Mouse (Mus musculus): ENCODE data around the gene Vps13d. TPM values are rescaled to one million over a fixed set of nuclear protein-coding genes. Genes with fewer than 3 reads are reported as not detected.
A peak's percentile ranks its signal among the peaks of the same experiment; 100 is the strongest.

Vps13d gene
- total and polyA plus RNA-seq, 3 experiments, result 9.4 to 9.8 (median 9.7) TPM

- H3K4me3 ChIP-seq (replicated peaks in 1 of 3; ENCODE audit: low read depth in 2 of 3, low read length in 2 of 3, poor library complexity in 1 of 3), result no peak overlapping the region
- no peaks in the 10 kb centered on the region for H3K9me3 ChIP-seq (replicated peaks; ENCODE audit: low read length)
- H3K79me2 ChIP-seq (replicated peaks; ENCODE audit: control insufficient read depth, extremely low read depth, insufficient read depth, poor library complexity, severe bottlenecking), result no peaks in the 10 kb centered on the region
- dilution Hi-C loops (cut with MboI; ENCODE audit: extremely low pct_ligation_motif_present, extremely low pct_unique_long_range_greater_than_20kb, low sequenced_read_pairs) (no loop called here), in situ Hi-C loops (cut with MboI; ENCODE audit: low pct_ligation_motif_present, low pct_unique_long_range_greater_than_20kb, low sequenced_read_pairs) (no loop called here)
- no peak overlapping the region for H3K27ac ChIP-seq (ENCODE audit: insufficient read depth, low read depth)
- no peak for DNase-seq (ENCODE audit: extremely low read depth)
- no peaks in the 10 kb centered on the region for H3K27me3 ChIP-seq (replicated peaks)
- H3K36me3 ChIP-seq (replicated peaks in 1 of 2; ENCODE audit: control insufficient read depth in 1 of 2, insufficient read depth in 1 of 2, low read length in 1 of 2), result peaks cover 39 to 88% of the 10 kb centered on the region in 2 experiments
- H3K4me1 ChIP-seq (ENCODE audit: control insufficient read depth in 1 of 2, insufficient read depth in 2 of 2), result peaks cover 0 to 8% of the 10 kb centered on the region in 2 experiments; a peak in 1 of 4 replicates
- H3K9ac ChIP-seq (ENCODE audit: insufficient read depth, low read depth), result no peak overlapping the region
- TF ChIP-seq RAD21 (IDR thresholded peaks at IDR 0.05; ENCODE audit: low read depth, low read length) (peak; percentile 17), ETS1 (conservative IDR thresholded peaks at IDR 0.05; ENCODE audit: low read depth, low read length) (no peak), ZNF384 (IDR thresholded peaks at IDR 0.05; ENCODE audit: low read depth, low read length) (0 out of 2 replicates have a peak, but pooled peaks have one; percentile 61), MYC (IDR thresholded peaks at IDR 0.05; ENCODE audit: low read depth, low read length) (no peak), KAT2A (IDR thresholded peaks at IDR 0.05; ENCODE audit: insufficient replicate concordance, low read length) (no peak), POLR2AphosphoS2 (IDR thresholded peaks at IDR 0.05; ENCODE audit: low read depth, low read length) (no peak), CHD2 (IDR thresholded peaks at IDR 0.05; ENCODE audit: low read length) (no peak), IRF4 (IDR thresholded peaks at IDR 0.05; ENCODE audit: low read depth, low read length) (no peak), POLR2A (IDR thresholded peaks at IDR 0.05; ENCODE audit: low read depth, low read length) (no peak), CHD1 (IDR thresholded peaks at IDR 0.05; ENCODE audit: low read depth, low read length) (no peak), TBP (conservative IDR thresholded peaks at IDR 0.05; ENCODE audit: low read depth, low read length) (no peak)
- no peak overlapping the region for H3K4me2 ChIP-seq (ENCODE audit: insufficient read depth, low read depth, poor library complexity, severe bottlenecking)
Measured at GRCm38 (mm10) chr4:145125463-145126220, 69.2 kb downstream of the Vps13d start.

DNA sequence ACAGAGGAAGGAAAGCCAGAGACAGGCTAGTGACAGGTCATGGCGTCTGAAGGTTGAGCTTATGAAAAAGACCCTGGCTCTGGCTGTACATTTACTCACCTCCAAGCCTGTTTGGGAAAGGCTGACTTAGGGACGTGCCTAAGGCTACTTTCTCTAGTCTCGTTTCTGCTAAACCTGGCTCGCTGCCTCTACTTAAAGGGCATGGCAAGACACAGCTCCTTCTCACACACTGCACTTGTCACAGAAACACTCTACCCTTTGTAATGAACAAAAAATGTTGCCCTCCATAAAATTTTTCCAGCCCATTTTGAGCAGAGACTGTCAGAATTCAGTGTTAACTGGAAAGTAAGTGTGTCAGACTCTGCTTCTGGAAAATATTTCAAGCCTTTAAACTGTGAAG lies 70.4 kb downstream of the Vps13d start:
- Histone ChIP-seq H3K4me3 (replicated peaks in 1 of 3; ENCODE audit: low read depth in 2 of 3, low read length in 2 of 3, poor library complexity in 1 of 3) (no peak overlapping the region), H3K4me2 (ENCODE audit: insufficient read depth, low read depth, poor library complexity, severe bottlenecking) (no peak overlapping the region), H3K27me3 (replicated peaks) (no peaks in the 10 kb centered on the region), H3K9me3 (replicated peaks; ENCODE audit: low read length) (no peaks in the 10 kb centered on the region), H3K9ac (ENCODE audit: insufficient read depth, low read depth) (no peak overlapping the region), H3K27ac (ENCODE audit: insufficient read depth, low read depth) (no peak overlapping the region), H3K4me1 (ENCODE audit: control insufficient read depth in 1 of 2, insufficient read depth in 2 of 2) (peaks cover 0 to 8% of the 10 kb centered on the region in 2 experiments; a peak in 1 of 4 replicates), H3K79me2 (replicated peaks; ENCODE audit: control insufficient read depth, extremely low read depth, insufficient read depth, poor library complexity, severe bottlenecking) (no peaks in the 10 kb centered on the region), H3K36me3 (replicated peaks in 1 of 2; ENCODE audit: control insufficient read depth in 1 of 2, insufficient read depth in 1 of 2, low read length in 1 of 2) (peaks cover 42 to 85% of the 10 kb centered on the region in 2 experiments)
- in situ Hi-C loops (cut with MboI; ENCODE audit: low pct_ligation_motif_present, low pct_unique_long_range_greater_than_20kb, low sequenced_read_pairs) (no loop called here), dilution Hi-C loops (cut with MboI; ENCODE audit: extremely low pct_ligation_motif_present, extremely low pct_unique_long_range_greater_than_20kb, low sequenced_read_pairs) (no loop called here)
- DNase-seq (ENCODE audit: extremely low read depth), result no peak
- TF ChIP-seq EP300 (IDR thresholded peaks at IDR 0.05; ENCODE audit: low read length) (no peak), MEF2A (IDR thresholded peaks at IDR 0.05; ENCODE audit: borderline replicate concordance, low read depth, low read length) (no peak), NRF1 (IDR thresholded peaks at IDR 0.05; ENCODE audit: low read depth, low read length) (no peak), MAX (IDR thresholded peaks at IDR 0.05; ENCODE audit: low read length) (no peak), ZNF384 (IDR thresholded peaks at IDR 0.05; ENCODE audit: low read depth, low read length) (no peak), RCOR1 (conservative IDR thresholded peaks at IDR 0.05; ENCODE audit: low read depth, low read length) (no peak), KAT2A (IDR thresholded peaks at IDR 0.05; ENCODE audit: insufficient replicate concordance, low read length) (no peak), CHD1 (IDR thresholded peaks at IDR 0.05; ENCODE audit: low read depth, low read length) (no peak), SIN3A (IDR thresholded peaks at IDR 0.05; ENCODE audit: low read length) (no peak), HCFC1 (IDR thresholded peaks at IDR 0.05; ENCODE audit: low read depth, low read length) (no peak), ZC3H11A (IDR thresholded peaks at IDR 0.05; ENCODE audit: low read depth, low read length) (no peak), MAFK (IDR thresholded peaks at IDR 0.05; ENCODE audit: insufficient replicate concordance, low read length) (no peak), ELF1 (IDR thresholded peaks at IDR 0.05; ENCODE audit: low read depth, low read length) (no peak), ZMIZ1 (IDR thresholded peaks at IDR 0.05; ENCODE audit: low read depth, low read length) (no peak), MXI1 (IDR thresholded peaks at IDR 0.05; ENCODE audit: low read depth, low read length) (no peak)

Data from CH12.LX (cell line).